Mouse (Mus musculus) testis, adult 2 months (tissue): Measurements from ENCODE around the gene Ralgps1.

Source experiments
- CTCF ChIP-seq: fragments of 200-500 bp; IDR thresholded peaks from 2 replicates; pipeline ENCODE4 v1.5.1; 2012; ENCODE audit warnings: low read depth, mild to moderate bottlenecking, inconsistent platforms, low read length, moderate library complexity; ENCODE audit not compliant: control insufficient read depth, insufficient read depth, insufficient replicate concordance
- POLR2A ChIP-seq: fragments of 200-500 bp; IDR thresholded peaks from 2 replicates; pipeline ENCODE4 v1.6.1; 2012; ENCODE audit warnings: low read depth, mild to moderate bottlenecking, inconsistent platforms, low read length, moderate library complexity; ENCODE audit not compliant: control insufficient read depth

DNA sequence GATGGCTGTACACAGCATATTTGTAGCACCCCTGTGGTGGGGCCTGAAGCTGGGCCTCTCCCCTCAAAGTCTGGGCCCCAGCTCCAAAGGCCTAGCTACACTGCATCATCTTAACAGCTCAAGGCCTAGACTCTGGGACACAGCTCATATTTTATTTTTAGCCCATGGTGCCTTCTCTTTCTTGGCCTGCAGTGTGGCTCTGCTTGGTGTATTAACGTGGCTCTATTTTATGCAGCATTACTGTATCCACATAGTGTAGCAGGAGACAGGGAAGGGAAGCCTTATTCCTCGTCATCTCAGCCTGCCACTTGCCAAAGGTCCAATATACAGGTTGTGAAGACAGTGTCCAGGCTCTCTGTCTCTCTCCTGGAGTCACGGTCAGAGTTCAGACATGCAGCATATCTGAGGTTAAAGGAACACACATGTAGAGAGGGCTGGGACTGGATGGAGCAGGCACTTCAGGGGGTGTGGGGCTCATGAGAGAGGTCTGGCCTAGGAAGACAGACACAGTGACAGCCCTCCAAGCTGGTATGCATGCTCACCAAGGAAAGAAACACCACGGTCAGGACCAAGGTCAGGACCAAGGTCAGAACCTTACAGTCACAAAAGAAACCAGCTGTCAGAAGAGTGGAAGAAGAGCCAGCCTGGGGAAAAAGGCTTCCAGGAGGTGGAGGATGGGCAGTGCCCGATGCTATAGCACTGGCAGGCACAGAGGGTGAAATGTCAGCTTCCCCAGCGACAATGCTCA, 102.7 kb downstream of the Ralgps1 start:
- TF ChIP-seq POLR2A (no peak), CTCF (no peak)
